Mouse (Mus musculus) liver, embryonic 16.5 days (tissue): ENCODE results near the gene Invs. TPM values are rescaled to one million over a fixed set of nuclear protein-coding genes. Genes with fewer than 3 reads are reported as not detected.
A peak's percentile ranks its signal among the peaks of the same experiment; 100 is the strongest.

Experiments
- ATAC-seq: fragments of 200-750 bp; cut with Nextera tagmentation; 2 replicates; pipeline ENCODE4 v1.8.0; 2017; ENCODE audit warnings: low read depth, mild to moderate bottlenecking, moderate number of reproducible peaks, moderate library complexity
- H3K27ac ChIP-seq: fragments of 300-500 bp; sonication (generic); 2 replicates; pipeline ENCODE4 v1.5.1; 2014; ENCODE audit warnings: mild to moderate bottlenecking, low read length
- H3K27me3 ChIP-seq: fragments of 300-500 bp; sonication (generic); 2 replicates; pipeline ENCODE4 v1.6.1; 2014; ENCODE audit warnings: low read depth, low read length, mixed read lengths; ENCODE audit not compliant: control insufficient read depth, insufficient read depth
- H3K36me3 ChIP-seq: fragments of 300-500 bp; sonication (generic); 2 replicates; pipeline ENCODE4 v1.6.1; 2014; ENCODE audit warnings: mild to moderate bottlenecking; ENCODE audit not compliant: control insufficient read depth, insufficient read depth
- H3K4me1 ChIP-seq: fragments of 300-500 bp; sonication (generic); 2 replicates; pipeline ENCODE4 v1.6.1; 2014; ENCODE audit warnings: low read depth, low read length, mixed read lengths; ENCODE audit not compliant: control insufficient read depth
- H3K4me2 ChIP-seq: fragments of 300-500 bp; sonication (generic); 2 replicates; pipeline ENCODE4 v1.6.1; 2014; ENCODE audit warnings: low read depth, low read length, mixed read lengths
- H3K4me3 ChIP-seq: fragments of 300-500 bp; sonication (generic); 2 replicates; pipeline ENCODE4 v1.5.1; 2014; ENCODE audit warnings: low read depth, mild to moderate bottlenecking, low read length
- H3K9ac ChIP-seq: fragments of 300-500 bp; sonication (generic); 2 replicates; pipeline ENCODE4 v1.6.1; 2014; ENCODE audit warnings: low read depth, low read length
- H3K9me3 ChIP-seq: fragments of 300-500 bp; sonication (generic); replicated peaks from 2 replicates; pipeline ENCODE4 v1.6.1; 2016; ENCODE audit warnings: low read length; ENCODE audit not compliant: control insufficient read depth
- WGBS: fragments of 180-500 bp; shearing (Covaris S2); extraction: QIAGEN DNeasy Blood & Tissue Kit; methylation state at CpG from one replicate; pipeline ENCODE4 v1.1.7; 2014; ENCODE audit not compliant: insufficient replicate concordance; 5-methylcytosine and 5-hydroxymethylcytosine counted together
- polyA plus RNA-seq: library from polyadenylated mRNA; unstranded; fragments of >200 nt; fragmentation: Nextera tagmentation; extraction: Ambion mirVana; gene quantifications from 2 replicates; pipeline ENCODE4 v1.2.1, GENCODE M21; 2015

The Invs gene
- polyA plus RNA-seq, 1 experiment from 2014 or later, result 1.9 TPM

DNA sequence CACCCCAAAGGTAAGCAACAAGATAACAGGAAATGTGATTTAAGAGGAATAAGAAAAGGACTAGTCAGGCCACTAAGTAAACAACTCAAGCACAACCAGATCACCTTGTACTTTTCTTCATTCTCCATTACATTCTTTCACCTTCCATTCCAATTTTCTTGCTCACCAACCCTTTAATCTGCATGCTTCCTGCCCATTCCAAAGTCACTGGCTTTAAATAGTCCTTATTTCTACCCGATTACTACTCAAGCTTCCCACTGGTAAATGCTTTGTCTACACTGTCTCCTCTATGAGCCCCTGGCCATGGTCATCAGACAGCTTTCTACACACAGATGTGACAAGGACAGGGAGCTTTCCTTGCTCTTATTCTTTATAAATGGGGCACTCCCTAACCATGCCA lies 191.4 kb downstream of the Invs start:
- Histone ChIP-seq H3K27me3 (no peaks in the 10 kb centered on the region), H3K4me1 (peaks cover 9% of the 10 kb centered on the region), H3K27ac (no peak overlapping the region), H3K9ac (no peak overlapping the region), H3K9me3 (no peaks in the 10 kb centered on the region), H3K4me3 (no peak overlapping the region), H3K36me3 (peaks cover 5% of the 10 kb centered on the region), H3K4me2 (peak overlapping the region; percentile 12; the same call in 1 of the 2 replicates)
- WGBS, result 50% methylated on average over 1 of the region's 1 CpGs
- no peak for ATAC-seq

DNA sequence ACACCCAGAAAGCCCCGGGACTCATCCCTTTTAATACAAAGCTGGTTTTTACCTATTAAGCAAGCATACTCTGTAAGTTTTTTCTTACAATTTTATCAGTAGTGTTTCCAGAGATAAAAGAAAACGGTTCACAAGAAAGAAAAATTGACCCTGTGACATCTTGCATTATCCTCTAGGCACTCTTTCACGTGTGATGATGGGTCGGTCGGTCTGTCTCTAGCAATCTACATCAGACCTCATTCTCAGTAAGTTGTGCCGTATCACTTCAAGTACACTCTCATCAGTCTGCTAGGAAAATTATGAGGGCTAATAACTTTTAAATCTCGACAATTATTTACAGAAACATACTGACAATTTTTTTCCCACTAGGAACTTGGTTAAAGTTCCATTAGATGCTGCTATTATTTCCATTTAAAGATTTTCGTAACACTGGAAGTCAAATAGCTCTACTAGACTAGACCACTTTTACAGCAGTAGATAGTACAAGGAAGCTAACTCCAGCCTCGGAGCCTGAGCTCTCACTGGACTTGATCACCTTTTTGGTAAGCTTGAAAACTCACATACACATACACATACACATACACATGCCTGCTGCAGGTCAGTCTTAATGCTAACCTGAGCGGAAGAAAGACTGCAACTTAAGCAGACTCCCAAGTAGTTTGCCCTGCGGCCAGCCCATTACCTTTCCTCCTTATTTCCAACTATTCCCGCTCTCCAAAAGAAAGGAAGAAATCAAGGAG lies 192.7 kb downstream of the Invs start:
- 6% methylated on average over 12 of the region's 12 CpGs for WGBS
- Histone ChIP-seq H3K4me3 (peak overlapping the region; percentile 94), H3K9me3 (no peaks in the 10 kb centered on the region), H3K36me3 (peaks cover 5% of the 10 kb centered on the region), H3K27ac (no peak overlapping the region), H3K4me2 (peak overlapping the region; percentile 92), H3K27me3 (no peaks in the 10 kb centered on the region), H3K9ac (peak overlapping the region; percentile 94), H3K4me1 (peaks cover 9% of the 10 kb centered on the region)
- ATAC-seq, result no peak

DNA sequence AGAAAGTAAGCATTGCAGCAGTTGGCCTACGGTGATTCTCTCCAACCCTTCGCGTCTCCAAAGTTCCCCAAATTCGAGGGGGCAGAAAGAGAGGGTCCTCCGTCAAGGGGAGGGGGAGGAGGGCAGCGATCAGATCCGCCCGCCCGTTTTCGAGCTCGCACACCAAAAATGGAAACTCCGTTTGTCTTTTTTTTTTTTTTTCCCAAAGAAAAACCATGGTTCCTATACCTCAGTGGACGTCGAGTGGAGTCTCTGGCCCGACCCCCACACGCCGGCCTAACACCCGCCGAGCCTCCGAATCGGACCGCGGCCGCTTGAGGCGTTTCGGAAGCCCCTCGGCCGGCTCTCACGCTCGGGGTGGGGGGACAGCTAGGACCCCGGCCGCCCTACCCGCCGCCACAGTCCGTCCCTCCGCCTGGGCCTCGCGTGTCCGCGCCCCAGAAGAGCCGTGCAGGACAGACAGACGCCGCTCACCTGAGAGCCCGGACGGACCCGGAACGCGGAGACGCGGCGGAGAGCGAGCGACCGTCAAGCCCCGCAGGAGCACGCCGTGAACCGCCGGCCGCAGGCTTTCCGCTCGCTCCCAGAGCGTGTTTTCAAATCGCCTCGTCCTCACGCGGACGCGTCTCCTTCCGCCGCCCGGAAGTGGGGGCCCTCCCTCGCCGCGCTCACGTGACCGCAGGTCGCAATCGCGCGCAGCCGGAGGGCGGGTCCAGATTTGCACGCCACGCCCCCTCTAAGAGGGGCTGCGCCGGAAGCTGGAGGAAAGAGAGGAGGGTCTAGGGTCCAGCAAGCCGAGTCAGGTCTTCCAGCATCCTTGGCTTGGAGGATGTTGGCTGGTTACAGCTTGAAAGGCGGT lies 193.5 kb downstream of the Invs start, which contains the start of gene Tex10:
TSS of gene Tex10 (minus strand) at position 668 of the 859 bp plus-strand sequence.
- peak; percentile 94 for ATAC-seq
- no peaks in the 10 kb centered on the region for H3K9me3 ChIP-seq
- no peaks in the 10 kb centered on the region for H3K27me3 ChIP-seq
- H3K9ac ChIP-seq, result peak within 1 kb of the TSS; percentile 94
- H3K36me3 ChIP-seq, result peaks cover 5% of the 10 kb centered on the region
- peak within 1 kb of the TSS; percentile 92 for H3K4me2 ChIP-seq
- peak within 1 kb of the TSS; percentile 75 for H3K27ac ChIP-seq
- under 1% methylated on average over 74 of the region's 89 CpGs for WGBS
- H3K4me1 ChIP-seq, result peaks cover 9% of the 10 kb centered on the region
- peak within 1 kb of the TSS; percentile 94 for H3K4me3 ChIP-seq

DNA sequence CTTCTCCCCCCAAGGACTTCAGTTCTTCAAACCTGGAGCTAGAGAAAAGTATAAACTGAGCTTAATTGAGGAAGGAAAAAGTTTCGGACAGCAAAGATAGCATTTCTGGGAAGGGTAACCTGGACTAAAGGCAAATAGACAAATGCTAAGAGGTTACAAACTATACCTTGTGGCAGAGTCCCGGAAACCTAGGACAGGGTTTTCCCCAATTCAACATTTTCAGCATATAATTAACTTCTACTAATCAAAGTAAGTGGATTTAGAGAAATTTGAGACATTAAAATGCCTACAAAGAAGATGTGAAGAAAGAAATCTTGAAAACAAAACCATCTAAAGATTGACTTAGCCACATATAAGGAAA lies 194.1 kb downstream of the Invs start:
- Histone ChIP-seq H3K4me3 (peak overlapping the region; percentile 94), H3K27me3 (no peaks in the 10 kb centered on the region), H3K27ac (no peak overlapping the region), H3K9ac (peak overlapping the region; percentile 94; the same call in 1 of the 2 replicates), H3K4me2 (peak overlapping the region; percentile 92), H3K4me1 (peaks cover 9% of the 10 kb centered on the region), H3K9me3 (no peaks in the 10 kb centered on the region), H3K36me3 (peaks cover under 1% of the 10 kb centered on the region; the same call in 1 of the 2 replicates)
- no peak for ATAC-seq
- 63% methylated on average over 2 of the region's 2 CpGs for WGBS

DNA sequence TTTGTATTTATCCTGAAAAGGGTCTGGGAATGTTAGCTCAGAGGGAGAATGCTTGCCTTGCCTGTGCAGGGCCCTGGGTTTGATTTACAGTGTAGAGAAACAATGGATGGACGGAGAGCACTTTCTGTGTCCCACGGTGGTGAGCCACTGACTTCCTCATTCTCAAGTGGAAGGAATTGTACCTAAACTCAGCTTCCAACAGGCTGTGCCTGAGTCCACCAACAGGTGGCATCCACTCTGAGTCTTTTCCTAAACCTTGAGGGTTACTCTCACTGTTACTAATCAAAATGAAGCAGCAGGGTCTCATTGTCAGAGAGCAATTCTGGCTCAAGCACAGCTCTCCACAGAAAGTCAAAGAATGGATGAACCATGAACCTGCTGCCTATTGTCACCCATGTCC lies 201.7 kb downstream of the Invs start:
- Histone ChIP-seq H3K4me1 (no peaks in the 10 kb centered on the region), H3K4me3 (no peak overlapping the region), H3K4me2 (no peak overlapping the region), H3K9ac (no peak overlapping the region), H3K27me3 (no peaks in the 10 kb centered on the region), H3K36me3 (no peaks in the 10 kb centered on the region), H3K27ac (no peak overlapping the region), H3K9me3 (no peaks in the 10 kb centered on the region)
- WGBS, result 2% methylated on average over 2 of the region's 2 CpGs
- no peak for ATAC-seq

Other genes with a start within 250 kb of the Invs start
- not detected in 2 replicates for gene Nr4a3, start 234.6 kb upstream of the Invs start, polyA plus RNA-seq
- gene Stx17, start 154.8 kb upstream of the Invs start, polyA plus RNA-seq, result 14.5 and 15.9 TPM in 2 replicates
- 51.9 and 52.1 TPM in 2 replicates for gene Erp44, start 202 bp upstream of the Invs start, polyA plus RNA-seq
- gene Tex10, start 193.7 kb downstream of the Invs start, polyA plus RNA-seq, result 12.7 and 12.8 TPM in 2 replicates